Mouse (Mus musculus) G1E (cell line): ENCODE measurements around the gene Rfx8.

Experiments
- CTCF ChIP-seq: IDR thresholded peaks from 2 replicates; pipeline ENCODE4 v1.5.1; 2012; ENCODE audit warnings: low read depth, low read length, inconsistent platforms, mixed read lengths
- GATA1 ChIP-seq: IDR thresholded peaks from 2 replicates; pipeline ENCODE4 v1.6.1; 2012; ENCODE audit warnings: borderline replicate concordance, low read length, inconsistent platforms, mixed read lengths
- POLR2AphosphoS5 ChIP-seq: IDR thresholded peaks from 2 replicates; pipeline ENCODE4 v1.6.1; 2012; ENCODE audit warnings: low read depth, low read length, inconsistent platforms; ENCODE audit not compliant: insufficient replicate concordance

- TF ChIP-seq GATA1 (no peak), CTCF (no peak), POLR2AphosphoS5 (no peak)
These were observed 39.5 kb upstream of the Rfx8 start for GRCm38 (mm10) chr1:39760181-39760715.
